Mouse (Mus musculus) MEL (cell line): ENCODE measurements around the gene Btla.

Experiments used
- CTCF ChIP-seq, 3 experiments: IDR thresholded peaks in 2 of 3; conservative IDR thresholded peaks in 1 of 3; 2 replicates each; pipeline ENCODE4 v1.5.1; 2011 to 2012; ENCODE audit warnings: low read length in 3 of 3, low read depth in 2 of 3, mild to moderate bottlenecking in 2 of 3, improper control_type of control experiment in 1 of 3, inconsistent platforms in 1 of 3, mixed read lengths in 1 of 3, moderate library complexity in 1 of 3; ENCODE audit not compliant: control insufficient read depth in 1 of 3, insufficient read depth in 1 of 3, poor library complexity in 1 of 3, severe bottlenecking in 1 of 3
- POLR2A ChIP-seq, 2 experiments: IDR thresholded peaks; 2 replicates each; pipeline ENCODE4 v1.6.1; 2011 to 2012; ENCODE audit warnings: low read length in 2 of 2, mild to moderate bottlenecking in 2 of 2, control low read depth in 1 of 2, improper control_type of control experiment in 1 of 2, low read depth in 1 of 2, moderate library complexity in 1 of 2; ENCODE audit not compliant: control insufficient read depth in 1 of 2, insufficient read depth in 1 of 2, poor library complexity in 1 of 2

DNA sequence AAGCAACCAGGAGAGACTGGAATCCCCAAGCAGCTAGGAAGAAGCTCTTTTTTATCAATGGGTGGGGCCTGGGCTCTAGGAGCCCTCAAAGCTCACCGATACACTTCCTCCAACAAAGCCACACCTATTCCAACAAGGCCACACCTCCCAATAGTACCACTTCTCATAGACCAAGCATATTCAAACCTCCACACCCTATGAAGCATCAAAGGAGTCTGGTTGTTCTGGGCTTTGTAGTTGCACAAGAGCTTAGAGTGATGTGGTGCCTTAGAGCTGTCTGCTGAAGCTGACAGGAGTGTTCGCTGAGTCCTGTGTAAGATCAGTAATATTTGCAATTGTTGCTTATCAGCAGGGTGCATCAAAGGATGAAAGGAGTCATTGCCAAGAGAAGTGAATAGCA is 37.2 kb downstream of the Btla start:
- no peak for TF ChIP-seq CTCF (IDR thresholded peaks at IDR 0.05 in 2 of 3, conservative IDR thresholded peaks at IDR 0.05 in 1 of 3; ENCODE audit: control insufficient read depth in 1 of 3, insufficient read depth in 1 of 3, low read depth in 2 of 3, low read length in 3 of 3, poor library complexity in 1 of 3, severe bottlenecking in 1 of 3)
- no peak for TF ChIP-seq POLR2A (IDR thresholded peaks at IDR 0.05; ENCODE audit: control insufficient read depth in 1 of 2, insufficient read depth in 1 of 2, low read depth in 1 of 2, low read length in 2 of 2, poor library complexity in 1 of 2)
